Mouse (Mus musculus) splenic B cell, adult 2 months (primary cell): ENCODE data around the gene Tra2b.
"Not testable (repeated sequence)": the region's sequence is repeated elsewhere in the genome, so short reads cannot be mapped to it uniquely, and the experiment has no call there.

ENCODE experiments used
- DNase-seq: peaks from one replicate; pipeline ENCODE4 v3.0.0-alpha.2; 2011; ENCODE audit warnings: low read depth, low spot score
- H3K27me3 ChIP-seq: 2 replicates; pipeline ENCODE4 v1.6.1; 2012; ENCODE audit warnings: mild to moderate bottlenecking, low read length, moderate library complexity, mixed read lengths; ENCODE audit not compliant: control insufficient read depth, poor library complexity, insufficient read depth, severe bottlenecking
- H3K36me3 ChIP-seq: 2 replicates; pipeline ENCODE4 v1.6.1; 2012; ENCODE audit warnings: mild to moderate bottlenecking, low read length, moderate library complexity, mixed read lengths; ENCODE audit not compliant: control insufficient read depth, poor library complexity, insufficient read depth, severe bottlenecking

The Tra2b gene

GRCm38 (mm10) chr16:22265849-22266376, at the start of gene Tra2b:
Gene Tra2b (minus strand): TSS chr16:22266005.
- H3K36me3 ChIP-seq, result no peaks in the 10 kb centered on the region
- peak; percentile 99 for DNase-seq

GRCm38 (mm10) chr16:22310649-22311048, 44.8 kb upstream of the Tra2b start:
- H3K36me3 ChIP-seq, result no peaks in the 10 kb centered on the region
- DNase-seq, result peak; percentile 53
- H3K27me3 ChIP-seq, result no peaks in the 10 kb centered on the region

More at GRCm38 (mm10) chr16:22265849-22266376, at the start of gene Tra2b:
- no peaks in the 10 kb centered on the region for H3K27me3 ChIP-seq

- DNase-seq, result peak; percentile 79
- H3K27me3 ChIP-seq, result no peaks in the 10 kb centered on the region
These were observed 36.8 kb upstream of the Tra2b start for GRCm38 (mm10) chr16:22302606-22303005.

GRCm38 (mm10) chr16:22301378-22301777, 35.6 kb upstream of the Tra2b start:
- no peaks in the 10 kb centered on the region for H3K36me3 ChIP-seq
- DNase-seq, result no peak
- H3K27me3 ChIP-seq, result no peaks in the 10 kb centered on the region; the same call in 1 of the 2 replicates

More at GRCm38 (mm10) chr16:22302606-22303005, 36.8 kb upstream of the Tra2b start:
- H3K36me3 ChIP-seq, result no peaks in the 10 kb centered on the region

- no peak for DNase-seq
- Histone ChIP-seq H3K36me3 (no peaks in the 10 kb centered on the region), H3K27me3 (no peaks in the 10 kb centered on the region; the same call in 1 of the 2 replicates)
These were observed 31.1 kb upstream of the Tra2b start for GRCm38 (mm10) chr16:22296901-22297300.

- H3K36me3 ChIP-seq, H3K27me3 ChIP-seq, DNase-seq: not testable (repeated sequence)
These were observed 29.0 kb upstream of the Tra2b start for GRCm38 (mm10) chr16:22294812-22295211.

GRCm38 (mm10) chr16:22293600-22293999, 27.8 kb upstream of the Tra2b start:
- Histone ChIP-seq H3K36me3 (no peaks in the 10 kb centered on the region), H3K27me3 (no peaks in the 10 kb centered on the region; the same call in 1 of the 2 replicates)
- peak; percentile 41 for DNase-seq

- DNase-seq, result no peak
- H3K27me3 ChIP-seq, result no peaks in the 10 kb centered on the region; the same call in 1 of the 2 replicates
- no peaks in the 10 kb centered on the region for H3K36me3 ChIP-seq
These were observed 26.6 kb upstream of the Tra2b start for GRCm38 (mm10) chr16:22292394-22292793.

DNA sequence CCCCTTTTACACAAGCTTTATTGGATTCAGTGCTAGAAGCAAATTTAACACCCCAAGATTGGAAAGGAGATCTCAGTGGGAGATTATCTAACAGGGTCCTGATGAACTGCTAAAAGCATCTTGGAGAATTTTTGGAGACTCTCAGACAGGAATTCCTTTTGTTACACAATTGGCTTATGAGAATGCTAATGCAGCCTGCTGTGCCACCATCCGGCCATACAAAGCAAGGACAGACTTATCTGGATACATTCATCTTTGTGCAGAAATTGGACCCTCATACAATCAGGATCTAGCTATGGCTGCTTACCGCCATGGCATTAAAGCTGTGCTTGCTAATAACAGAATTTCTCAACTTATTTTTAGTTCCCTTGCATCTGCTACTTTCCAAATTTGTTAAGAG, 23.8 kb upstream of the Tra2b start:
- DNase-seq, result no peak

DNA sequence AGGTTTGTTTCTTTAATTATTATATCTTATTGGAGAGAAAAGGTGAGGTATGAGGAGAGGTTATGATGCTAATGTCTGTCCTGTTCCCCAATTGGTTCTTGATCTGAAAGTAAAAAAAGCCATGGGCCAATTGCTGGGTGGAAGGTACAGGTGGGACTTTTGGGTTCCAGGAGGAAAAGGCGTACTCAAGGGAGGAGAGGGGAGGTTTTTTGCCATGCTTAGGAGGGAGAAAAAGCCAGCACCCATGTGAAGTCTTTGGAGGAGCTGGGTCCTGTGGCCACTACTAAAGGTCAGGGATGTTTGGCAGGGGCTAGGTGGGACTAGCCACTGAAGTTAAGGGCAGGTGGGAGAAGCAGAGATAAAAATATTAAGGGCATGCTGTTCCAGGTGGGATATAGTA, 21.2 kb upstream of the Tra2b start:
- DNase-seq, result no peak
- no peaks in the 10 kb centered on the region; the same call in 1 of the 2 replicates for H3K27me3 ChIP-seq
- H3K36me3 ChIP-seq, result no peaks in the 10 kb centered on the region

More for the DNA sequence above, 23.8 kb upstream of the Tra2b start:
- no peaks in the 10 kb centered on the region for H3K27me3 ChIP-seq
- H3K36me3 ChIP-seq, result no peaks in the 10 kb centered on the region

DNA sequence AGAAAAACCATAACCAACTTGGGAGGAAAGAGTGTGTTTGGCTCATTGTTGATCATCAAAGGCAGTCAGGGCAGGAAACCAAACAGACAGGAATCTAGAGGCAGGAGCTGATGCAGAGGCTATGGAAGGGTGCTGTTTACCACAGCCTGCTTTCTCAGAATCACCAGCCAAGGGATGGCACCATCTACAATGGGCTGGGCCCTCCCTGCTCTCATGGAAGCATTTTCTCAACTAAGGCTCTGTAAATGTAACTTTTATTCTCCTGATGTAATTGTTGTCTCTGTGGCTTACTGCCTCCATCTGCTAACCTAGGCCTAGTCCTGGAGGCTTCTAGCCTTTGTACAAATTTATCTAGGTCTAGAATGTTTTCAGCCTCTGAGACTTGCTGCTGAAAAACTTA, 10.7 kb upstream of the Tra2b start:
- H3K36me3 ChIP-seq, result no peaks in the 10 kb centered on the region
- DNase-seq, result no peak
- no peaks in the 10 kb centered on the region for H3K27me3 ChIP-seq

- Histone ChIP-seq H3K36me3 (no peaks in the 10 kb centered on the region), H3K27me3 (no peaks in the 10 kb centered on the region)
- DNase-seq, result no peak
These were observed 9.3 kb upstream of the Tra2b start for GRCm38 (mm10) chr16:22275142-22275541.

GRCm38 (mm10) chr16:22270491-22270890, 4.7 kb upstream of the Tra2b start:
- H3K27me3 ChIP-seq, result no peaks in the 10 kb centered on the region
- H3K36me3 ChIP-seq, result no peaks in the 10 kb centered on the region
- DNase-seq, result no peak

DNA sequence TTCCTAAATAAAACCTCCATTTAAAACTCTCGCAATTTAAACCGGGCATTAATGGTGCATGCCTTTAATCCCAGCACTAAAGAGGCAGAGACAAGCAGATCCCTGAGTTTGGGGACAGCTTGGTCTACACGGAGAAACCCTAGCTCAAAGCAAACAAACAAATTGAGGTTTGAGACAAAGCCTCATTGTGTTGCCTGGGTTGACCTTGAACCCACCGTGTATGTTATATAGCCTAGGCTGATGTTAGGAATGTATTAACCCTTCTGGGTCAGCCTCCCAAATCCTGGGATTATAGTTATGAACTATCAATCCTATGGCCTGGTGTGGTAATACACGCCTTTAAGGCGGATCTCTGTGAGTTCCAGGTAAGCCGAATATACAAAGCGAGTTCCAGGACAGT, 579 bp upstream of the Tra2b start:
- DNase-seq, result no peak
- H3K36me3 ChIP-seq, result no peaks in the 10 kb centered on the region
- no peaks in the 10 kb centered on the region for H3K27me3 ChIP-seq

GRCm38 (mm10) chr16:22264962-22265848, 600 bp downstream of the Tra2b start:
- DNase-seq, result peak; percentile 90
- Histone ChIP-seq H3K36me3 (no peaks in the 10 kb centered on the region), H3K27me3 (no peaks in the 10 kb centered on the region)
